Mouse (Mus musculus): Measurements from ENCODE around the gene Chrng. TPM values are rescaled to one million over a fixed set of nuclear protein-coding genes. Genes with fewer than 3 reads are reported as not detected.

The Chrng gene
- polyA plus RNA-seq, 1 experiment from 2014 or later = 0.85 TPM

DNA sequence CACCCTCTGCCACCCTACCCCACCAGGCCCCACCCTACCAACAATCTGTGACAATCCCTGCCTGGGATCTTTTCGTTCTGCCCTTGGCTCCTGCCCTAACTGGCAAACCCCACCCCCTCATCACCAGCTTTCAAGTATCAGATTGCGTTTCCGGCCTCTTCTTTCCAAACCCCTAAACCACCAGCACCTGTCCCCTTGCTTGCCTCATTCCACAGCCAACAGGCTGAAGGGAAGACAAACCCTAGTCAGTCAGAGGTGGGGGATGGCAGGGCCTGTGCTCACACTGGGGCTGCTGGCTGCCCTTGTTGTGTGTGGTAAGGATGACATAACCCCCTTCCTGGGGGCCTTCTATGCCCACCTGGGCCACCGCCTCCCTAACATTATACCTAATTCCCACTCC is 14.0 kb upstream of the Chrng start, which contains the start of gene Chrnd:
TSS of gene Chrnd (plus strand) at position 179 of the 400 bp plus-strand sequence.
- Histone ChIP-seq H3K4me1 (ENCODE audit: insufficient read depth, low read length) (peaks cover 4% of the 10 kb centered on the region; the same call in 1 of the 2 replicates), H3K9me3 (ENCODE audit: low read length) (no peaks in the 10 kb centered on the region), H3K36me3 (ENCODE audit: insufficient read depth, low read length) (no peaks in the 10 kb centered on the region), H3K9ac (replicated peaks; ENCODE audit: low read length) (no peak within 1 kb of the TSS), H3K4me2 (replicated peaks; ENCODE audit: low read depth, low read length) (no peak within 1 kb of the TSS), H3K4me3 (ENCODE audit: low read length) (no peak within 1 kb of the TSS), H3K27ac (ENCODE audit: low read length) (no peak within 1 kb of the TSS; the same call in 1 of the 2 replicates), H3K27me3 (ENCODE audit: insufficient read depth, low read length) (peaks cover 21% of the 10 kb centered on the region)
- ATAC-seq (ENCODE audit: low FRiP score, low TSS enrichment) = 0 out of 2 replicates have a peak, but pooled peaks have one; percentile 46
- WGBS = 12% methylated on average over 4 of the region's 4 CpGs

- WGBS = 75% methylated on average over 9 of the region's 9 CpGs
These were observed 7.2 kb upstream of the Chrng start for GRCm38 (mm10) chr1:87197296-87197695.

GRCm38 (mm10) chr1:87198119-87199065 is 6.1 kb upstream of the Chrng start:
- H3K27me3 ChIP-seq (ENCODE audit: insufficient read depth, low read length) = no peaks in the 10 kb centered on the region
- ATAC-seq (ENCODE audit: low FRiP score, low TSS enrichment) = peak; percentile 69
- no peak overlapping the region for H3K9ac ChIP-seq (replicated peaks; ENCODE audit: low read length)
- H3K4me1 ChIP-seq (ENCODE audit: insufficient read depth, low read length) = peaks cover 5% of the 10 kb centered on the region; the same call in 1 of the 2 replicates
- H3K9me3 ChIP-seq (ENCODE audit: low read length) = peaks cover 2% of the 10 kb centered on the region; the same call in 1 of the 2 replicates
- H3K27ac ChIP-seq (ENCODE audit: low read length) = no peak overlapping the region
- no peak overlapping the region for H3K4me2 ChIP-seq (replicated peaks; ENCODE audit: low read depth, low read length)
- 53% methylated on average over 12 of the region's 12 CpGs for WGBS
- H3K36me3 ChIP-seq (ENCODE audit: insufficient read depth, low read length) = no peaks in the 10 kb centered on the region
- no peak overlapping the region for H3K4me3 ChIP-seq (ENCODE audit: low read length)

More at GRCm38 (mm10) chr1:87197296-87197695, 7.2 kb upstream of the Chrng start:
- ATAC-seq (ENCODE audit: low FRiP score, low TSS enrichment) = no peak
- no peaks in the 10 kb centered on the region for H3K9me3 ChIP-seq (ENCODE audit: low read length)
- peaks cover 5% of the 10 kb centered on the region; the same call in 1 of the 2 replicates for H3K4me1 ChIP-seq (ENCODE audit: insufficient read depth, low read length)
- no peak overlapping the region for H3K9ac ChIP-seq (replicated peaks; ENCODE audit: low read length)
- no peaks in the 10 kb centered on the region for H3K27me3 ChIP-seq (ENCODE audit: insufficient read depth, low read length)
- H3K4me2 ChIP-seq (replicated peaks; ENCODE audit: low read depth, low read length) = no peak overlapping the region
- H3K27ac ChIP-seq (ENCODE audit: low read length) = no peak overlapping the region
- no peak overlapping the region for H3K4me3 ChIP-seq (ENCODE audit: low read length)
- H3K36me3 ChIP-seq (ENCODE audit: insufficient read depth, low read length) = no peaks in the 10 kb centered on the region

DNA sequence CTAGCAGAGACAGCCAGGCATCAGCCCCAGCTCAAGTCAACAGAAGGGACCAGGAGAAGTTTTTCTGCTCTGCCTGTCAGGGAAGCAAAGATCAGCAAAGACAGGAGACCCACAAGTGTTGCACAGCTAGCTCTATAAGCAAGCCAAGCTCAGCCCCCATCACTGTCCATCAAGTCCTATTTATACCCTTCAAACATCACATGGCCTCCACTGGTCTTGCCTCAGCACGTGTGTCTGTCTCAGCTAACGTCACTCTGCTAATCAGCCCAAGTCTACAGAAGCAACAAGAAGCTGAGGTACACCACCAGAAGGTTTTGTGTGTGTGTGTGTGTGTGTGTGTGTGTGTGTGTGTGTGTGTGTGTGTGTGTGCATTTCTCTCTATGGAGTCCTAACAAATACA is 3.6 kb upstream of the Chrng start:
- H3K27ac ChIP-seq (ENCODE audit: low read length) = no peak overlapping the region
- no peaks in the 10 kb centered on the region for H3K27me3 ChIP-seq (ENCODE audit: insufficient read depth, low read length)
- H3K4me1 ChIP-seq (ENCODE audit: insufficient read depth, low read length) = peaks cover 10% of the 10 kb centered on the region
- H3K36me3 ChIP-seq (ENCODE audit: insufficient read depth, low read length) = no peaks in the 10 kb centered on the region
- H3K9me3 ChIP-seq (ENCODE audit: low read length) = peaks cover 2% of the 10 kb centered on the region; the same call in 1 of the 2 replicates
- H3K4me2 ChIP-seq (replicated peaks; ENCODE audit: low read depth, low read length) = no peak overlapping the region
- H3K4me3 ChIP-seq (ENCODE audit: low read length) = no peak overlapping the region
- H3K9ac ChIP-seq (replicated peaks; ENCODE audit: low read length) = no peak overlapping the region
- no peak for ATAC-seq (ENCODE audit: low FRiP score, low TSS enrichment)
- WGBS = 63% methylated on average over 2 of the region's 2 CpGs

DNA sequence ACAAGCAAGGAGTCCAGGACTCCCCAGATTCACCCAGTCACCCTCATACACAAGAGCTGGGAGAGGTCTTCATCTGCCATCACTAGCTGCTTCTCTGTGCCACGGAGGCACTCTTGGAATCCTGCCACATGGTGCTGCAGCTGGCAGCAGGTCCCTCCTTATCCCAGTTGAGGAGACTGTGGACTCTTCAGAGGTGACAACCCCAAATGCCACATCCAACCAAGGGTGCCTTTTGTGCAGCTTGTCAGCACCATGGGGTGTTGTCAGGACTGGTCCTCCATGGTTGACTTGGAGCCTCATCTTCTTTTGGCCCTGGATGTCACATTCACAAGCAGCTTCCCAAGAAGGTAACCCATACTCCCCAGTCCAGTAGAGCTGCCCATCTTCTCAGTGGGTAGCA is 2.6 kb upstream of the Chrng start:
- Histone ChIP-seq H3K36me3 (ENCODE audit: insufficient read depth, low read length) (no peaks in the 10 kb centered on the region), H3K9me3 (ENCODE audit: low read length) (peaks cover 2% of the 10 kb centered on the region; the same call in 1 of the 2 replicates), H3K27ac (ENCODE audit: low read length) (no peak overlapping the region), H3K4me1 (ENCODE audit: insufficient read depth, low read length) (peaks cover 14% of the 10 kb centered on the region), H3K4me3 (ENCODE audit: low read length) (no peak overlapping the region), H3K9ac (replicated peaks; ENCODE audit: low read length) (no peak overlapping the region), H3K4me2 (replicated peaks; ENCODE audit: low read depth, low read length) (no peak overlapping the region), H3K27me3 (ENCODE audit: insufficient read depth, low read length) (peaks cover 3% of the 10 kb centered on the region; the same call in 1 of the 2 replicates)
- no peak for ATAC-seq (ENCODE audit: low FRiP score, low TSS enrichment)
- 62% methylated on average over 1 of the region's 1 CpGs for WGBS

GRCm38 (mm10) chr1:87203779-87204178 is 678 bp upstream of the Chrng start:
- Histone ChIP-seq H3K4me2 (replicated peaks; ENCODE audit: low read depth, low read length) (no peak overlapping the region), H3K9ac (replicated peaks; ENCODE audit: low read length) (no peak overlapping the region), H3K27ac (ENCODE audit: low read length) (no peak overlapping the region), H3K36me3 (ENCODE audit: insufficient read depth, low read length) (no peaks in the 10 kb centered on the region), H3K9me3 (ENCODE audit: low read length) (peaks cover 2% of the 10 kb centered on the region; the same call in 1 of the 2 replicates), H3K4me1 (ENCODE audit: insufficient read depth, low read length) (peaks cover 9% of the 10 kb centered on the region), H3K4me3 (ENCODE audit: low read length) (no peak overlapping the region), H3K27me3 (ENCODE audit: insufficient read depth, low read length) (peaks cover 15% of the 10 kb centered on the region; the same call in 1 of the 2 replicates)
- ATAC-seq (ENCODE audit: low FRiP score, low TSS enrichment) = no peak
- WGBS = 78% methylated on average over 5 of the region's 5 CpGs

DNA sequence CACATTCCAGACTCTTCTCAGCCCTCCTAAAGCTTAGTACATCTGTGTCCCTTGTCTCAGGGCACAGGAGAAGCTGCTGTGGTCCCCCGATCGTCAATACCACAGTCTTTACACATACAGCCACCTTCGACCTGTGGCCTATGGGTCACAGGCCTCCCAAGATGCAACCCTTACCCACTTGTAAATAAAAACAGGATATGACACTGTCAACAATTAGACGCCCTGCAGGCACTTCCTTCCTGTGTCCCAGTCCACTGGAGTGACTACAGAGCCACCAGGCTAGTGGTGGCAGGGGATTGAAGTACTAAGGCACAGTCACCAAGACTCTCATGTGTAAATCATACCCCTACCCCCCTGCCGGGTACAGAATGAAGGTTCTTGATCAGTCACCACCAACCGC is 581 bp downstream of the Chrng start:
- no peak for ATAC-seq (ENCODE audit: low FRiP score, low TSS enrichment)
- Histone ChIP-seq H3K4me1 (ENCODE audit: insufficient read depth, low read length) (peaks cover 9% of the 10 kb centered on the region; the same call in 1 of the 2 replicates), H3K27me3 (ENCODE audit: insufficient read depth, low read length) (peaks cover 15% of the 10 kb centered on the region; the same call in 1 of the 2 replicates)

GRCm38 (mm10) chr1:87205502-87205901 is 1.0 kb downstream of the Chrng start:
- WGBS = 25% methylated on average over 3 of the region's 3 CpGs
- Histone ChIP-seq H3K27me3 (ENCODE audit: insufficient read depth, low read length) (peaks cover 15% of the 10 kb centered on the region; the same call in 1 of the 2 replicates), H3K36me3 (ENCODE audit: insufficient read depth, low read length) (no peaks in the 10 kb centered on the region), H3K9ac (replicated peaks; ENCODE audit: low read length) (no peak overlapping the region), H3K4me1 (ENCODE audit: insufficient read depth, low read length) (peaks cover 9% of the 10 kb centered on the region; the same call in 1 of the 2 replicates), H3K4me2 (replicated peaks; ENCODE audit: low read depth, low read length) (no peak overlapping the region), H3K27ac (ENCODE audit: low read length) (no peak overlapping the region), H3K9me3 (ENCODE audit: low read length) (peaks cover 2% of the 10 kb centered on the region; the same call in 1 of the 2 replicates), H3K4me3 (ENCODE audit: low read length) (no peak overlapping the region)
- peak; percentile 44; the same call in 1 of the 2 replicates for ATAC-seq (ENCODE audit: low FRiP score, low TSS enrichment)

More for the DNA sequence above, 581 bp downstream of the Chrng start:
- WGBS = 46% methylated on average over 6 of the region's 6 CpGs
- Histone ChIP-seq H3K9me3 (ENCODE audit: low read length) (peaks cover 2% of the 10 kb centered on the region; the same call in 1 of the 2 replicates), H3K9ac (replicated peaks; ENCODE audit: low read length) (no peak overlapping the region), H3K4me2 (replicated peaks; ENCODE audit: low read depth, low read length) (no peak overlapping the region), H3K27ac (ENCODE audit: low read length) (no peak overlapping the region), H3K4me3 (ENCODE audit: low read length) (no peak overlapping the region), H3K36me3 (ENCODE audit: insufficient read depth, low read length) (no peaks in the 10 kb centered on the region)

DNA sequence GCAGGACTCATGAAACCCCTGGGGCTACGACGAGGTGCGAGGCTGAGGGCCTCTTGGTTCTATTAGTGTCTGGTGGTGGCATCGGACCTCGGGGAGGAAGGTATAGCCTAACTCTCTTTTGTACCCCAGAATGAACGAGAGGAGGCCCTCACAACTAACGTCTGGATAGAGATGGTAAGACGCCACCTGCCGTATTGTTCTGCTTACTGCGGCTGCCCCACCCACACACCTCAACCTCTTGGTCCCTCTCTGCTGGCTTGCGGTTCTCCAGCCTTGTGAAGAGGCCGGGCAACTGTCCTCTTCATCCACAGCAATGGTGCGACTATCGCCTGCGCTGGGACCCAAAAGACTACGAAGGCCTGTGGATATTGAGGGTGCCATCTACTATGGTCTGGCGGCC is 1.9 kb downstream of the Chrng start:
- H3K9me3 ChIP-seq (ENCODE audit: low read length) = peaks cover 2% of the 10 kb centered on the region; the same call in 1 of the 2 replicates
- H3K27me3 ChIP-seq (ENCODE audit: insufficient read depth, low read length) = peaks cover 15% of the 10 kb centered on the region; the same call in 1 of the 2 replicates
- H3K9ac ChIP-seq (replicated peaks; ENCODE audit: low read length) = no peak overlapping the region
- peaks cover 9% of the 10 kb centered on the region; the same call in 1 of the 2 replicates for H3K4me1 ChIP-seq (ENCODE audit: insufficient read depth, low read length)
- H3K4me3 ChIP-seq (ENCODE audit: low read length) = no peak overlapping the region
- no peak overlapping the region for H3K4me2 ChIP-seq (replicated peaks; ENCODE audit: low read depth, low read length)
- no peak overlapping the region for H3K27ac ChIP-seq (ENCODE audit: low read length)
- 18% methylated on average over 17 of the region's 17 CpGs for WGBS
- no peaks in the 10 kb centered on the region for H3K36me3 ChIP-seq (ENCODE audit: insufficient read depth, low read length)
- ATAC-seq (ENCODE audit: low FRiP score, low TSS enrichment) = no peak

Data from kidney, embryonic 16.5 days (tissue).